Mouse (Mus musculus): ENCODE results near the gene Itgb5. TPM values are rescaled to one million over a fixed set of nuclear protein-coding genes. Genes with fewer than 3 reads are reported as not detected.

Gene Itgb5
- polyA plus RNA-seq, 2 experiments, result 108 to 117 TPM

DNA sequence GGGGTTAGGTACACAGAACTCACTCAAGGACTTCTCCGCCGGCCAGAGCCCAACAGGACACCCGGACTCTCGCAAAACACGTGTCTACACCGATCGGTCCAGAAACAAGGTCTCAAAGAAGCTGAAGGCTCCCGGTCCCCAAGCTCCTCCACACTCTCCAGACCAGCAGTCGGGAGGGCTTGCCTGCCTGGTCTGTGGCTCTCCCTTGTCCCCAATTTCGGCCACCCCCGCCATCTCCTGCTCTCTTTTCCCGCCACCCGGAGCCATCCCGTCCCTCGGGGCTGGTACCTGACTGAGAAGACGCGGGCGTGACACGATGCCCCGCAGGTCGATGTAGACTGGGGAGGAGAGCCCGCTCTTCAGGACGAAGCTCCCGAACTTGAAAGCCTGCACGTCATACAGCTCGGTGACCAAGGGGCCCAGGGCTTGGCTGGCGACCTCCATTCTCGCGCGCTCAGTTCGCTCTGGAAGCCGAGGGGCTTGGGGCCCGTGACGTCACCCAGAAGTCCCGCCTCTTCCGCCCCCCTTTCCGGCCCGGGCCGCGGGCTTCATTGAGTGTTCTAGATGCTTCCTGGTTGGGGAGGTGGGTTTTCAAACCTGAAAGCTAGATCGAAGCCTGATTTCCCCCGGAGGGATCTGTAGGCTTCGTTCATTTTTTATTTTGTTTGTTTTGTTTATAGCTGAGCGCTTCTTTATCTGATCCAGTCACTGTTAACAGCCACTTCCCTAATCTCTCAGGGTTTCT, 137.2 kb downstream of the Itgb5 start, which contains the start of gene Umps:
Gene Umps, minus strand, starts transcription at position 501 of the 745 bp plus-strand sequence.
- under 1% methylated on average over 39 of the region's 44 CpGs for WGBS
- DNase-seq (ENCODE audit: low spot score) (peak; percentile 90), ATAC-seq (ENCODE audit: low FRiP score, low read depth) (peak; percentile 97)
- peak within 1 kb of the TSS; percentile 61 for H3K27ac ChIP-seq (replicated peaks; ENCODE audit: low read depth, low read length)
- TF ChIP-seq POLR2A (IDR thresholded peaks at IDR 0.05; ENCODE audit: borderline replicate concordance, extremely low read depth, insufficient read depth, insufficient read length), result peak; percentile 80; the same call in 1 of the 2 replicates
- peak within 1 kb of the TSS; percentile 57 for H3K4me2 ChIP-seq (replicated peaks; ENCODE audit: low read depth, low read length, severe bottlenecking)
- H3K36me3 ChIP-seq (ENCODE audit: control insufficient read depth, insufficient read depth, low read length), result peaks cover 18% of the 10 kb centered on the region
- no peaks in the 10 kb centered on the region for H3K9me3 ChIP-seq (ENCODE audit: control insufficient read depth, low read length)
- H3K9ac ChIP-seq (ENCODE audit: low read depth, low read length, severe bottlenecking), result peak within 1 kb of the TSS; percentile 74
- H3K4me3 ChIP-seq (replicated peaks; ENCODE audit: low read length), result peak within 1 kb of the TSS; percentile 68
- no peaks in the 10 kb centered on the region for H3K27me3 ChIP-seq (ENCODE audit: control insufficient read depth, insufficient read depth, low read length)
- peaks cover 11% of the 10 kb centered on the region for H3K4me1 ChIP-seq (ENCODE audit: control insufficient read depth, insufficient read depth, low read length)

- 45% methylated on average over 2 of the region's 2 CpGs for WGBS
- no peak for TF ChIP-seq POLR2A (IDR thresholded peaks at IDR 0.05; ENCODE audit: borderline replicate concordance, extremely low read depth, insufficient read depth, insufficient read length)
- H3K4me2 ChIP-seq (replicated peaks; ENCODE audit: low read depth, low read length, severe bottlenecking), result peak overlapping the region; percentile 57
- H3K27me3 ChIP-seq (ENCODE audit: control insufficient read depth, insufficient read depth, low read length), result no peaks in the 10 kb centered on the region
- DNase-seq (ENCODE audit: low spot score) (no peak), ATAC-seq (ENCODE audit: low FRiP score, low read depth) (no peak)
- H3K9ac ChIP-seq (ENCODE audit: low read depth, low read length, severe bottlenecking), result peak overlapping the region; percentile 74
- H3K4me1 ChIP-seq (ENCODE audit: control insufficient read depth, insufficient read depth, low read length), result peaks cover 11% of the 10 kb centered on the region
- H3K36me3 ChIP-seq (ENCODE audit: control insufficient read depth, insufficient read depth, low read length), result peaks cover 12% of the 10 kb centered on the region
- peak overlapping the region; percentile 35 for H3K27ac ChIP-seq (replicated peaks; ENCODE audit: low read depth, low read length)
- peak overlapping the region; percentile 68 for H3K4me3 ChIP-seq (replicated peaks; ENCODE audit: low read length)
- no peaks in the 10 kb centered on the region for H3K9me3 ChIP-seq (ENCODE audit: control insufficient read depth, low read length)
Observed at GRCm38 (mm10) chr16:33967283-33967640, 137.8 kb downstream of the Itgb5 start.

- DNase-seq (ENCODE audit: low spot score) (no peak), ATAC-seq (ENCODE audit: low FRiP score, low read depth) (no peak)
- Histone ChIP-seq H3K36me3 (ENCODE audit: control insufficient read depth, insufficient read depth, low read length) (no peaks in the 10 kb centered on the region), H3K9ac (ENCODE audit: low read depth, low read length, severe bottlenecking) (no peak overlapping the region), H3K9me3 (ENCODE audit: control insufficient read depth, low read length) (no peaks in the 10 kb centered on the region), H3K4me3 (replicated peaks; ENCODE audit: low read length) (no peak overlapping the region), H3K4me1 (ENCODE audit: control insufficient read depth, insufficient read depth, low read length) (no peaks in the 10 kb centered on the region), H3K4me2 (replicated peaks; ENCODE audit: low read depth, low read length, severe bottlenecking) (no peak overlapping the region), H3K27me3 (ENCODE audit: control insufficient read depth, insufficient read depth, low read length) (no peaks in the 10 kb centered on the region), H3K27ac (replicated peaks; ENCODE audit: low read depth, low read length) (no peak overlapping the region)
- TF ChIP-seq POLR2A (IDR thresholded peaks at IDR 0.05; ENCODE audit: borderline replicate concordance, extremely low read depth, insufficient read depth, insufficient read length), result no peak
- WGBS, result 88% methylated on average over 2 of the region's 2 CpGs
Observed at GRCm38 (mm10) chr16:33979855-33980254, 150.4 kb downstream of the Itgb5 start.

DNA sequence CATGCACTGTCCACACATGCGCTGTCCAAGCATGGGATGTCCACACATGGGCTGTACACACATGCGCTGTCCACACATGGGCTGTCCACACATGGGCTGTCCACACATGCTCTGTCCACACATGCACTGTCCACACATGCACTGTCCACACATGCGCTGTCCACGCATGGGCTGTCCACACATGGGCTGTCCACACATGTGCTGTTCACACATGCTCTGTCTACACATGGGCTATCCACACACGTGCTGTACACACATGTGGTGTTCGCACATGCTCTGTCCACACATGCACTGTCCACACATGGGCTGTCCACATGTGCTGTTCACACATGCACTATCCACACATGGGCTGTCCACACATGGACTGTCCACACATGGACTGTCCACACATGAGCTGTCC, 154.2 kb downstream of the Itgb5 start:
- over 99% methylated on average over 6 of the region's 6 CpGs for WGBS
- H3K9me3 ChIP-seq (ENCODE audit: control insufficient read depth, low read length), result no peaks in the 10 kb centered on the region
- no peak for ATAC-seq (ENCODE audit: low FRiP score, low read depth)
- no peak for TF ChIP-seq POLR2A (IDR thresholded peaks at IDR 0.05; ENCODE audit: borderline replicate concordance, extremely low read depth, insufficient read depth, insufficient read length)
- no peak for DNase-seq (ENCODE audit: low spot score)
- H3K4me2 ChIP-seq (replicated peaks; ENCODE audit: low read depth, low read length, severe bottlenecking), result no peak overlapping the region
- no peaks in the 10 kb centered on the region for H3K4me1 ChIP-seq (ENCODE audit: control insufficient read depth, insufficient read depth, low read length)
- H3K27ac ChIP-seq (replicated peaks; ENCODE audit: low read depth, low read length), result no peak overlapping the region
- H3K4me3 ChIP-seq (replicated peaks; ENCODE audit: low read length), result no peak overlapping the region
- no peaks in the 10 kb centered on the region for H3K27me3 ChIP-seq (ENCODE audit: control insufficient read depth, insufficient read depth, low read length)
- H3K36me3 ChIP-seq (ENCODE audit: control insufficient read depth, insufficient read depth, low read length), result no peaks in the 10 kb centered on the region
- H3K9ac ChIP-seq (ENCODE audit: low read depth, low read length, severe bottlenecking), result no peak overlapping the region

GRCm38 (mm10) chr16:33985372-33985771, 155.9 kb downstream of the Itgb5 start:
- no peak overlapping the region for H3K4me2 ChIP-seq (replicated peaks; ENCODE audit: low read depth, low read length, severe bottlenecking)
- no peak overlapping the region for H3K4me3 ChIP-seq (replicated peaks; ENCODE audit: low read length)
- H3K27ac ChIP-seq (replicated peaks; ENCODE audit: low read depth, low read length), result no peak overlapping the region
- H3K27me3 ChIP-seq (ENCODE audit: control insufficient read depth, insufficient read depth, low read length), result no peaks in the 10 kb centered on the region
- no peak for ATAC-seq (ENCODE audit: low FRiP score, low read depth)
- no peaks in the 10 kb centered on the region for H3K9me3 ChIP-seq (ENCODE audit: control insufficient read depth, low read length)
- no peak for TF ChIP-seq POLR2A (IDR thresholded peaks at IDR 0.05; ENCODE audit: borderline replicate concordance, extremely low read depth, insufficient read depth, insufficient read length)
- DNase-seq (ENCODE audit: low spot score), result no peak
- WGBS, result 90% methylated on average over 6 of the region's 6 CpGs
- no peaks in the 10 kb centered on the region for H3K36me3 ChIP-seq (ENCODE audit: control insufficient read depth, insufficient read depth, low read length)
- no peaks in the 10 kb centered on the region for H3K4me1 ChIP-seq (ENCODE audit: control insufficient read depth, insufficient read depth, low read length)
- H3K9ac ChIP-seq (ENCODE audit: low read depth, low read length, severe bottlenecking), result no peak overlapping the region
